Mouse (Mus musculus): ENCODE results near the gene Mlkl. TPM values are rescaled to one million over a fixed set of nuclear protein-coding genes. Genes with fewer than 3 reads are reported as not detected.
"Not testable (repeated sequence)": the region's sequence is repeated elsewhere in the genome, so short reads cannot be mapped to it uniquely, and the experiment has no call there.

Mlkl gene
- polyA plus RNA-seq, 1 experiment, result 0.43 TPM

DNA sequence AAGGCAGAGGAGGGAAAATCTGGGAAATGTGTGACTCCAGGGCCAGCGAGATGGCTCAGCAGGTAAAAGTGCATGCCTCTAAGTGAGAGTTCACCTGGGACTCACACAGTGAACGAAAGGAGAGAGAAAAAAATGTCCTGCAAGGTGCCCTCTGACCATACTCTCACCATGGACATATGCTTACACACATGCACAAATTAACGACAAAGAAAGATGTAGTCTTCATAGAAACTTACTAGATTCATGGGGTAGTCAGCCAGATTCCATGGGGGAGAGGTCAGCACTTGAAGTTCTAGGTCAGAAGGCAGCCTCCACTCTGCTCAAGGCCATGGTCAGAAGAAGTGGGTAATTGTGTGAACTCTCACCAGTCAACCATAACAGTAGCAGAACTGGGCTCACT, 2.2 kb upstream of the Mlkl start:
- TF ChIP-seq CTCF (IDR thresholded peaks at IDR 0.05; ENCODE audit: borderline replicate concordance, insufficient read depth, low read depth, low read length), result no peak
- TF ChIP-seq POLR2A (IDR thresholded peaks at IDR 0.05; ENCODE audit: borderline replicate concordance, insufficient read depth, low read length), result no peak
- no peak overlapping the region for H3K27ac ChIP-seq (ENCODE audit: insufficient read depth, low read length)
- no peak overlapping the region for H3K4me3 ChIP-seq (replicated peaks; ENCODE audit: insufficient read depth, low read depth, low read length)
- 82% methylated on average over 3 of the region's 3 CpGs for WGBS
- H3K27me3 ChIP-seq (ENCODE audit: control insufficient read depth, insufficient read depth, low read length), result no peaks in the 10 kb centered on the region; the same call in 1 of the 2 replicates
- H3K4me1 ChIP-seq (ENCODE audit: control insufficient read depth, insufficient read depth, low read length), result no peaks in the 10 kb centered on the region
- no peak for DNase-seq

DNA sequence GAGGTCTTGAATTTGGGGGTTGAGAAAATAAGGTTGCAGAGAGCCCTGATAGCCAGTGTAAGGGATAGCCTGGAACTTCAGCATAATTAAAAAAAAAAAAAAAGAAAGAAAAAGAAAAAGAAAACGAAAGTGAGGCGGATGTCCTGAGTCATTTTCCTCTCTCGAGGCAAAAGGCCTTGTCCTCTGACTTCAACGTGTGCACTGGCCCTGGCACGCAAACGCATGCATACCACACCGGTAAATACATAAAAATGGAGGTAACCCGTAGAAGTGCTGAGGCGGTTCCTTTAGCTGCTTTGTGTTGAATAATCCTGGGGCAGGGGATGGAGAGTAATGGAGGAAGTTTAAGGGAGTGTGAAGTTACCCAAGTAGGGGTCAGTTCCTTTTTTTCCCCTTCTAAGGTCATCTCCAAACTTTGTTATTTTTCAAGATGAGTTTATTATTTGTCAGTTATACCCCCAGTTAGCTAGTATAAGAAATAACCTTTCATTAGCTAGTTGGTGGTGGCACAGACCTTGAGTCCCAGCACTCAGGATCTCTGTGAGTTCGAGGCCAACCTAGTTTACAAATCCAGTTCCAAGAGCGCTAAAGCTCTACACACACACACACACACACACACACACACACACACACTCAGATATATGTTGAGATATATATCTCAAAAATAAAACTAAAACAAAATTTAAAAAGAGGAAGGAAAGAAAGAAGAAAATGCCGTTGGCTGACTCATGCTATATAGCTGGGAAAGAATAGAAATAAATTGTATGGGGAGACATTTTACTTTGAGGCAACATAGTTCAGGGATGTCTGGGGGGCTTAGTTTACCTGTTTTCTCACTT, 612 bp upstream of the Mlkl start:
- DNase-seq, result no peak
- H3K27me3 ChIP-seq (ENCODE audit: control insufficient read depth, insufficient read depth, low read length), result no peaks in the 10 kb centered on the region; the same call in 1 of the 2 replicates
- no peaks in the 10 kb centered on the region for H3K4me1 ChIP-seq (ENCODE audit: control insufficient read depth, insufficient read depth, low read length)
- no peak overlapping the region for H3K4me3 ChIP-seq (replicated peaks; ENCODE audit: insufficient read depth, low read depth, low read length)
- 66% methylated on average over 12 of the region's 12 CpGs for WGBS
- TF ChIP-seq POLR2A (IDR thresholded peaks at IDR 0.05; ENCODE audit: borderline replicate concordance, insufficient read depth, low read length) (no peak), CTCF (IDR thresholded peaks at IDR 0.05; ENCODE audit: borderline replicate concordance, insufficient read depth, low read depth, low read length) (no peak)
- no peak overlapping the region for H3K27ac ChIP-seq (ENCODE audit: insufficient read depth, low read length)

- TF ChIP-seq CTCF (IDR thresholded peaks at IDR 0.05; ENCODE audit: borderline replicate concordance, insufficient read depth, low read depth, low read length) (no peak), POLR2A (IDR thresholded peaks at IDR 0.05; ENCODE audit: borderline replicate concordance, insufficient read depth, low read length) (no peak)
- 29% methylated on average over 17 of the region's 17 CpGs for WGBS
- DNase-seq, result no peak
- Histone ChIP-seq H3K27ac (ENCODE audit: insufficient read depth, low read length) (no peak overlapping the region), H3K4me3 (replicated peaks; ENCODE audit: insufficient read depth, low read depth, low read length) (peak overlapping the region; percentile 63), H3K27me3 (ENCODE audit: control insufficient read depth, insufficient read depth, low read length) (no peaks in the 10 kb centered on the region; the same call in 1 of the 2 replicates), H3K4me1 (ENCODE audit: control insufficient read depth, insufficient read depth, low read length) (no peaks in the 10 kb centered on the region)
Measured at GRCm38 (mm10) chr8:111337311-111337889, 577 bp downstream of the Mlkl start.

GRCm38 (mm10) chr8:111336692-111337091, 1.3 kb downstream of the Mlkl start:
- H3K27ac ChIP-seq (ENCODE audit: insufficient read depth, low read length), result no peak overlapping the region
- 93% methylated on average over 4 of the region's 4 CpGs for WGBS
- TF ChIP-seq POLR2A (IDR thresholded peaks at IDR 0.05; ENCODE audit: borderline replicate concordance, insufficient read depth, low read length), result no peak
- no peak for TF ChIP-seq CTCF (IDR thresholded peaks at IDR 0.05; ENCODE audit: borderline replicate concordance, insufficient read depth, low read depth, low read length)
- no peak for DNase-seq
- no peak overlapping the region for H3K4me3 ChIP-seq (replicated peaks; ENCODE audit: insufficient read depth, low read depth, low read length)
- H3K27me3 ChIP-seq (ENCODE audit: control insufficient read depth, insufficient read depth, low read length), result no peaks in the 10 kb centered on the region; the same call in 1 of the 2 replicates
- H3K4me1 ChIP-seq (ENCODE audit: control insufficient read depth, insufficient read depth, low read length), result no peaks in the 10 kb centered on the region

DNA sequence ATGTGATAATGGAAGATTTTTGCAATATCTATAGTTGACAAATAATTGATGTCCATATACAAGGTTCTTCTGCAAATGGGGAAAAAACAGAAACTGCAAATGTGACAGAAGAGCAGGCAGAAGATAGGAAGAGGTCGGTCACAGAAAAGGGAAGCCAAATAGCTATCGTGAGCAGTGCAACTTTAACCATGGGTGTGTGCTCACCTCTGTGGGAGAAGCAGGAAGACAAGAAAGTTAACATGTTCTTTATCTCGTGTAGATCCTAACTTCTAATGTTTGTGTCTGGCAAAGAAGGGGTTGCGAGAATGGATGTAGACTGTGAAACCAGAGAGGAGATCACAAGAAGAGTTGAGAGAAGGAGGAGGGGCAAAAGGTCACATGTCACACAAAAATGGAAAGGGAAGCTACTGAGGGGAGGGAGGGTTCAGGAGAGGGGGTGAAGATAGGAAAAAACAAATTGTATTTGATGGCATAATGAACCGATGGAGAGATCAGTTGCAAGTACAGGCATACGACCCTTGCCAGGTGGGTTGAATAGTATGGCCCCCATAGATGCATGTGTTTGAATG, 12.7 kb downstream of the Mlkl start:
- no peaks in the 10 kb centered on the region for H3K27me3 ChIP-seq (ENCODE audit: control insufficient read depth, insufficient read depth, low read length)
- DNase-seq, result no peak
- no peak overlapping the region for H3K27ac ChIP-seq (ENCODE audit: insufficient read depth, low read length)
- no peaks in the 10 kb centered on the region for H3K4me1 ChIP-seq (ENCODE audit: control insufficient read depth, insufficient read depth, low read length)
- TF ChIP-seq CTCF (IDR thresholded peaks at IDR 0.05; ENCODE audit: borderline replicate concordance, insufficient read depth, low read depth, low read length), result no peak
- TF ChIP-seq POLR2A (IDR thresholded peaks at IDR 0.05; ENCODE audit: borderline replicate concordance, insufficient read depth, low read length), result no peak
- 91% methylated on average over 6 of the region's 6 CpGs for WGBS
- H3K4me3 ChIP-seq (replicated peaks; ENCODE audit: insufficient read depth, low read depth, low read length), result no peak overlapping the region

GRCm38 (mm10) chr8:111314729-111315128, 23.2 kb downstream of the Mlkl start:
- H3K27ac ChIP-seq (ENCODE audit: insufficient read depth, low read length), result no peak overlapping the region
- WGBS, result 79% methylated on average over 12 of the region's 12 CpGs
- H3K4me1 ChIP-seq (ENCODE audit: control insufficient read depth, insufficient read depth, low read length), result no peaks in the 10 kb centered on the region
- H3K27me3 ChIP-seq (ENCODE audit: control insufficient read depth, insufficient read depth, low read length), result no peaks in the 10 kb centered on the region
- TF ChIP-seq CTCF (IDR thresholded peaks at IDR 0.05; ENCODE audit: borderline replicate concordance, insufficient read depth, low read depth, low read length) (no peak), POLR2A (IDR thresholded peaks at IDR 0.05; ENCODE audit: borderline replicate concordance, insufficient read depth, low read length) (no peak)
- H3K4me3 ChIP-seq (replicated peaks; ENCODE audit: insufficient read depth, low read depth, low read length), result no peak overlapping the region
- no peak for DNase-seq

GRCm38 (mm10) chr8:111313961-111314360, 24.0 kb downstream of the Mlkl start:
- H3K27ac ChIP-seq (ENCODE audit: insufficient read depth, low read length); H3K4me1 ChIP-seq (ENCODE audit: control insufficient read depth, insufficient read depth, low read length); H3K27me3 ChIP-seq (ENCODE audit: control insufficient read depth, insufficient read depth, low read length); H3K4me3 ChIP-seq (replicated peaks; ENCODE audit: insufficient read depth, low read depth, low read length); DNase-seq: not testable (repeated sequence)
- WGBS, result 94% methylated on average over 6 of the region's 6 CpGs

- no peak for DNase-seq
- H3K27ac ChIP-seq (ENCODE audit: insufficient read depth, low read length), result no peak overlapping the region
- H3K4me3 ChIP-seq (replicated peaks; ENCODE audit: insufficient read depth, low read depth, low read length), result no peak overlapping the region
- no peaks in the 10 kb centered on the region for H3K4me1 ChIP-seq (ENCODE audit: control insufficient read depth, insufficient read depth, low read length)
- TF ChIP-seq CTCF (IDR thresholded peaks at IDR 0.05; ENCODE audit: borderline replicate concordance, insufficient read depth, low read depth, low read length) (0 out of 2 replicates have a peak, but pooled peaks have one; percentile 13), POLR2A (IDR thresholded peaks at IDR 0.05; ENCODE audit: borderline replicate concordance, insufficient read depth, low read length) (no peak)
- H3K27me3 ChIP-seq (ENCODE audit: control insufficient read depth, insufficient read depth, low read length), result no peaks in the 10 kb centered on the region
- WGBS, result 64% methylated on average over 3 of the region's 3 CpGs
Measured at GRCm38 (mm10) chr8:111312758-111313162, 25.2 kb downstream of the Mlkl start.

- WGBS, result 93% methylated on average over 15 of the region's 15 CpGs
- H3K27ac ChIP-seq (ENCODE audit: insufficient read depth, low read length), result not testable (repeated sequence)
Measured at GRCm38 (mm10) chr8:111310006-111310405, 28.0 kb downstream of the Mlkl start.

More at GRCm38 (mm10) chr8:111310006-111310405, 28.0 kb downstream of the Mlkl start:
- H3K4me1 ChIP-seq (ENCODE audit: control insufficient read depth, insufficient read depth, low read length); H3K4me3 ChIP-seq (replicated peaks; ENCODE audit: insufficient read depth, low read depth, low read length); H3K27me3 ChIP-seq (ENCODE audit: control insufficient read depth, insufficient read depth, low read length); DNase-seq: not testable (repeated sequence)

Data from cerebellum, adult 2 months (tissue).